Mouse (Mus musculus): ENCODE results near the gene March10.

Gene March10

DNA sequence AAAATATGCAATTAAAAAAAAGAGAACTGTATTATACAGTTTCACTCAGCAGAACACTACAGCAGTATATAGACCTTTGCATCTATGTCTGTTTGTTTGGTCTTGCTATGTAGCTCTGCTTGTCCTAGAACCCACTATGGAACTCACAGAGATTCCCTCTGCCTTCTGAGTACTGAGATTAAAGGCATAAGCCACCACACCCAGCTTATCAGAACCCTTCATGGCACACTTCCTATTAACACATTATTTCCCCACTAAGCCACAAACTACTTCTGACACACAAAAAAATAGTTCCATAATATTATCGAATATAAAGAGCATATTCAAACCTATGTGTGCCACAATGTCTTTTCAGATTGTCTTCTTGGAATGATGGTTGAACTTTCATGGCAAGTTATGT is 42.5 kb downstream of the March10 start:
- intact Hi-C loops (cut with DNase I) = no loop called here

DNA sequence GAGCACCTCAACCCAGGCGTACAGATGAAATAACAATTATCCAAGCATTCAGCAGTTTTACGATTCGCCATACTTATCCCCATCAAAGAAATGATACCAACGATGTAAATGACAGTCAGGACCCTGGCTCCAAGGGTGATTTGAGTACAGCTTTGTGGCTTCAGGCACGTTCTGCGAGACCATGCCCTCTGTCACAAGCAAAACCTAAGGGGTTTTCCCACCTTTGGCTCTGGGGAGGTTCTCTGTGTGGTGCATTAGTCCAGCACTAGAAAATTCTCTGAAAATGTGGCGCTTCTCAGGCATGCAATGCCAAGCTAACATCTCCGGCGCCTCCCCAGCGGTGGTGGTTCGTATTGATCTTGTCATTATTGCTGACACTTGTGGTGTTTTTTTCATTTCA is 47.1 kb downstream of the March10 start:
- intact Hi-C loops (cut with DNase I) = no loop called here

DNA sequence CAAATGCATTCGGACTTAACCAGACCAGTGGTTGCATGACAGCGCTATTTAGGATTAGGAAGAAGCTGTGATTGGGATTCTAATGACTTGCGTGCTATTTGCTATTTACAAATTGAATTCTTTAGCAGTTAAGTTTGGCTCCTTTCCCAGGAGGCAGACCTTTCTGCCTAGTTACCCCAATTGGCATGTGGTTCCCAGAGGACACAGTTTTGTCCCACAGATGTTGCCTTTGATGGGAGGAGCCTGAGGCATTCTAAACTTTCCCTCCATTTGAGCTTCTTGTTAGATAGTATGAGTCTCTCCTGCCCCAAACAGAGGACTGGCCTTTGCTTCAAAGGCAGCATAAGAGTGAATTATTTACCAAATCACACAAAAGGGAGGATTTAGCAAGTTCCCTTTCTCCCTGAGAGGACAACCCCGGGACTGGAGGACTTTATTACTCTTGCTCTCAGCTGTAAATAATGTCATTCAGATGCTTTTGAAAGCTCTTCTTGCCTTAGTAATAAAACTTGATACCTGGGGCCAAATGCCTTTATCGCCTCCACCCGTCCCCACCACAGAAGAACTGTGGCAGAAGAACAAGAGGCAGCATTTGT is 48.6 kb downstream of the March10 start:
- intact Hi-C loops (cut with DNase I) = no loop called here

DNA sequence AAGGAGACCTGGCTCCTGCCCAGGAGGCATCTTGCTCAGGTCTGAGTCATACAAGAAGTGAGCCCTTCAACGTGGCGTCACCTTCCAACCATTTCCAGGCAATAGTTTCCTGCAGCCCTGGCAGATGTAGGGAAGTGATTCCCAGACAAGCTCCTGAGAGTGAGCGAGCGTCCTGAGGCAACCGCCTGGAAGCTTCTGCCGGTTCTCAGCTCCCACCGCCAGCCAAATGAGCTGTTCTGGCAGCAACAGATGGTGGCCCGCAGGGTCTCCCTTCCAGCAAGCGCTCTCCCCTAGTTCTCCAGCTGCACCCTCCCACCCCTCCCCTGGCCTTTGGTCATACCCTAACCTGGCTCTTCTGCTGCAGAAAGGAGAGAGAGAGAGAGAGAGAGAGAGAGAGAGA is 54.2 kb downstream of the March10 start:
- intact Hi-C loops (cut with DNase I) = no loop called here

DNA sequence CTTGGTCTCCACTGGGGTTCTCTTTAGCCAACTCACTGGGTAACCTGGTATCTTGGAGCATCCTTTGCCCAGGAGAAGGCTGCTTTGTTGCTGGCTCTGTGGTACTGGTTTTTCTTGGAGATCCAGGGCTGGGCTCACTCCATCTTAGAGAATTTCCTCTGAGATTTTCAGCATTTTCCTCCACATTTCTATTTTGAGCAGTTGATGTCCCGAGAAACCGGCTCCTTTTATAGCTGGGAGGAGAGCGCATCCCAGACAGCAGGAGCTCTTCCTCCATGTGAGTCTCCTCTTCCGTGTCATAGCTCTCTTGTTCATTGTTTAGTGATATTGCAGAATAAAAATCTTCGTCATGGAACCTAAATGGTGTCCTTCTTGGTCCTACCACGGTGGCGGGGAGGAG is 66.2 kb downstream of the March10 start:
- intact Hi-C loops (cut with DNase I) = no loop called here

DNA sequence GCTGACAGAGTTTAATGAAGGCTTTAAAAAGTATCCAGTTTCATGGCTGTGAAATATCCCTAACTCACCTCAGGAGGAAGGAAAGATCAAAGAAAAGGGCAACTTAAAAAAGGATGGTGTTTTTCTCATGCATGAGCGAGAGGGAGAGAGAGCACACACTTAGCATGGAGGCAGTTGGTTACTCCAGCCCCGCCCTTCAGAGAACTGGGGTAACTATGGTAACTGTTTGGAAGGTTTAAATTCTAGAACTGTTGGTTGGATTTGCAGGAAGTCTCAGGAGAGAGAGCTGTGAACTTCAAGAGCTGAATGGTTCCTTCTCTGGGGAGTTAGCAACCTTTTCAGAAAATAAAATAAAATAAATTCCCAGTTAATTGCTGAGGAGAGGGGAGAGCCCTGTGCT is 67.9 kb downstream of the March10 start:
- intact Hi-C loops (cut with DNase I) = no loop called here

DNA sequence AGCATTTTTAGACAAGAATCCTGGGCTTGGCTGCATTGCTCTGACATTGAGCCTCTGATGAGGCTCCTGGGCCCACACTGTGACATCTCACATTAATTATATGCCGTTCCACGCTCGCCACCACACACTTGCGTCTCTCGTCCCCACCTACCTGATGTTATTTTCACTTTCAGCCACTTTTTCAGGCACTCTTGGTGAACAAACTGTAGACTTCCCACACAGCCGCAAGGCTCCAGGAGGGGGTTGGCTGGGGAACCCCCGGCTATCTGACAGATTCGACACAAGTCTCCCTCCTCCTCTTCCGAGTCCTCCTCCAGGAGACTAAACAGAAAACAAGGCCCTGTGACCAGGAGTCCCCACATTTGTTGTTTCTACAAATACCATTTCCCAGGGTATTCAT is 71.3 kb downstream of the March10 start:
- intact Hi-C loops (cut with DNase I) = no loop called here

DNA sequence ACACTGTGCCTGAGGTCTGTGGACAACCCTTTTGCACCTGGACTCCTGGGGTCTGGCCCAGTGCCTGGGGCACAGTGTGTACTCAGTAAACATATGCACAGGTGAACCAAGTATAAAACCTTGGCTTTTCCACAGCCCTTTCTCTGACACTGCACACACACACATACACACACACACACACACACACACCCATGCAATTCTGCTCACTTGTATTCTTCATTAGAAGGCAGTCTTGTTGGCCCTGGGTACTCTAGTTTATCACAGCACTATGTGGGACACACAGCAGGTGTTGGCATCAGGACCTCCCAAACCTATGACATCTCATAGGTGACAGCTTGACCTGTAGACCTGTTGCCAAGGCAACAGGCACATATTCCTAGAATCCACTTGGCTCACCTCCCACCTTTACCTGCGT is 80.7 kb downstream of the March10 start:
- intact Hi-C loops (cut with DNase I) = no loop called here

DNA sequence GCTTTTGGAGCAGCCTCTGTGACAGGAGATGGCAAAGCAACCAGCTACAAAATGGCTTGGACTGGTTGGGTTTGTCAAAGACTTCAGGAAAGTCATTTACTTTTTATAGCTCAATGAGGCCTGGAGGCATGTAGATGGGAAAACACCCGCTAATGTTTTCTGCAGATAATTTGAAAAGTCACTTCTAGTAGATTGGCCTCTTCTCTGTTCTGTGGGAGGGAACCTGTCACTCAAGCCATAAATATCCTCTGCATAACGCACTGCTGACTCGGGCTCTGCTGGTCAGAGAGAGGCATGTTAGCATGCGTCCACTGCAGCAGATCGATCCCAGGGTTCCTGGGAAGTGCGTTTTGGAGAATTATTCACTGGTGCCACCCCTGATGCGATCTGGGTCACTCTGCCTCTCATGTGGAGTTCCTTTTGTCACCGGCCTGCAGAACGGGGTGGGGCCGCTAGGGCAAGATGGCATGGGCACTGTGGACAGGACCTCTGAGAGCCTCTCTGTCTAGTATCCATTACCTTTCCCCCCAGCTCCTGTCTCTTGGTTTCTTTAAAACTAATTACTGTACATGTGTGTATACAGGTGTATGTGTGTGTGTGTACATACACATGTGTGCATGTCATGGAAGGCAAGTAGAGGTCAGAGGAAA is 81.9 kb downstream of the March10 start:
- intact Hi-C loops (cut with DNase I) = no loop called here

DNA sequence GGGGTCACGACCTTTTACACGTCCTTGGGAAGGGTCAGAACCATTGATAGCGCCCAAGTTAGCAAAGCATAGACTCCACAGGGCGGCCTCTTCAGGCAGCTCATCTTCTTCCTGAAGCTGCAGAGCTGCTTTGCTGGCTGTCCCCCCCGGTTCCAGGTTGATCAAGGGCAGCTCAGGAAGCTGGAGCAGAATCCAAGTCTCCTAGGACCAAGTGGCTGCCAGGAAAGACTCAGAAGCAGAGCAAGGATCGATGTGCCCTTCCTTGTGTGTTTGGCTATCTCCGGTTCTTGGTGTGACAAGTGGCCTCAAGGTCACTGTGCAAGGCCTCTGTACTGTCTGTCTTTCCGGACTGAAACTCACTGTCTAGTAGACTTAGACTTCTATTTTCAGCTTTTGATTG is 82.7 kb downstream of the March10 start:
- intact Hi-C loops (cut with DNase I) = no loop called here

DNA sequence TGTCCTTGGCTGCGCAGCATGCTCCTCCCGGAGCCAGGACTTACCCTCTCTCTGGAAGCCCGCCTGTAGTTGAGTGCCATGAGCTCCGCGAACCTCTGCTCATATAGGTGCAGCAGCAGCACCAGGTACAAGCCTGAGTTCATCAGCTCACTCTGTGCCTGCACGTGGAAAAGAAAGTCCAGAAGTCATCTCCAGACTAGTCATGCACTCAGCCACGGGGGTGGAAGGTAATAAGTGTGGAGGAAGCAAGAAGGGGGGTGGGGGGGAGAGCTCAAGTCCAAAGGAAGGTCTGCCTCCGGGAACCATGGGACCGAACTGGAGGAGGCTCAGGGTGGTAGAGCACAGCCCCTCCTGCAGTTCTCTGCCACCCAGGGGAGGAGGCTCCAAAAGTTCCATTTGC is 84.7 kb downstream of the March10 start:
- intact Hi-C loops (cut with DNase I) = no loop called here

DNA sequence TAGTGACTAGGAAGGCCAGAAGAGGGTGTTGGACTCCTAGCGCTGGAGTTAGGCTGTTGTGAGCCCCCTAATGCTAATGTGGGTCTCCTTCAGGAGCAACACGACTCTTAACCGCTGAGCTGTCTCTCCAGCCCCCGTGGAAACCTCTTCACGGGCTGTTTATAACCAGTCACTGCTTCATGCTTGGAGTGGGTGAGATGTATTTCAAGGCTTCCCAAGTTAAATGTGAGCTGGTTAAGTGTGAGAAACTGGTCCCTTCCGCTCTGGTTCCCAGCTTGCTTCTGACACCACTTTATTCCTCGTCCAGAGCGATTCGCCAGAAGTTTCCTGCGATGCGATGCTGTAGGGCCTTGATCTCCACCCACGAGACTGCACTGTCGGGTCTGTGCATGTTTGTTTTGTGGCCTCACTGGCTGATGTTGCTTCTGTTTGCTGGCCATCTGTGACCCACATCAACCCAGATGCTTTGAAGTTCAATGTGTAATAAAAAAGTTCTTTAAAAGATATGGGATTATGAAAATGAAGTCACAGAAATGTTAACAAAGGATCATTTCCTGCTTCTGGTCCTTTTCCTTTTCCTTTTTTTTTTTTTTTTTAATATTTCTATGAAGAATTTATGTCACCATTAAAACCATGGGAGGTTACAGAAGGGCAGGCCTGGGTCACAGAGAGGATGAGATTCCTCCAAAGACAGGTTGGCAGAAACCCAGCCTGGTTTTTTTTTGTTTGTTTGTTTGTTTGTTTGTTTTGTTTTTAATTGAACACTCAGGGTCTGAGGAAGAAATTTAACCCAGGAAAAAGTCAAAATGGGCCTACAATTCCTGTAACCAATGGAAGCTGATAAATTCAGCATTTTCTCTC is 86.8 kb downstream of the March10 start:
- intact Hi-C loops (cut with DNase I) = no loop called here

DNA sequence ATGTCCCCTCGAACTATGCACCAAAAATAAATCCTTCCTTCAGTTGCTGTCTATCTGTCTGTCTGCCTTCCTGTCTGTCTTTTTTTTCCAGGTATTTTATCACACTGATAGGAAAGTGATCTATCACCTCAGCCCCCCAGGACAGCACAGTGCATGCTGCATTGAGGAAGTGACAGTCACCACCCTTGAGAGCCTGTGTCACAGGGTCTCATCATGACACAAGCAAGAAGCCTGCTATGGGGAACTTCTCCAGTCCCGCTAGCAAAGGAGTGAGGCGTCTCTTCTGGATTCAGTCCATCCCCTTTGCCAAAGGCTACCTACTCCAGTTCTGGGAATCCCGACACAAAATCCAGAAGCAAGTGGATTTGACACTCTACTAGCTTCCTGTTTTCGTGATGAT is 87.7 kb downstream of the March10 start:
- intact Hi-C loops (cut with DNase I) = no loop called here

DNA sequence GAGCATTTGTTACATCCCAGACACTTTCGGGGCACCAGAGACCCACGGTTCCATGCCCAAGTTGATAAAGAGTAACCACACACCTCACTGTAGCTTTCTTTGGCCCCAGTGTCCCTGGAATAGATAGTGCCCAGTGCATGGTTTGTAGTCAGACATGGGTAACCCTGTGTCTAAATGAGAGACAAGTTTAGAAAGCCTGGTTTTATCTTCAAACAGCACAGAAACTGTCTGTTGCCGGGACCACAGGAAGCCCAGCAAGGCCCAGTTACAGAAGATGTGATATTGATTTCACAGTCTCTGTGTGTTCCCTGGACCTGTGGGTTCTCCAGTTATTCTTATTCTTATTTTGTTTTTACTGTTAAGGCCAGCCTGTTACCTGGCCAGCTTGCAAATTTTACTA is 89.4 kb downstream of the March10 start:
- intact Hi-C loops (cut with DNase I) = no loop called here

DNA sequence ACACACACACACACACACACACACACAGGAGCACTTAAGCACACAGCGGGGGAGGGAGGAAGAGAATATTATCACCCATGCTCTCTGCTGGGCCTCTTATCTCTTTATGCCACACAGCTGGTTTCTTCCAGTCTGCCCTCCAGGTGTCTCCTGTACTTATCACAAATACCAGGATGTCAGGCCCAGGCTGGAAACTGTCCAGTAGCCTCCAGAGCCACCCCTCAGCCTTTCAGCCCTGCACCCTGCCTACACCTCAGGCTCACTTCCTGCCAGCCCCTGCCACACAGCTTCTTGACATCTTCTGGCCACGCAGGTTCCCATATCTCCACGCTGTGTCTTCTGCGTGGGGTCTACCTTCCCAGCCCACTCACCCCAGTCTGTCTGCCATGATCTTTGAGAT is 90.5 kb downstream of the March10 start:
- intact Hi-C loops (cut with DNase I) = no loop called here

DNA sequence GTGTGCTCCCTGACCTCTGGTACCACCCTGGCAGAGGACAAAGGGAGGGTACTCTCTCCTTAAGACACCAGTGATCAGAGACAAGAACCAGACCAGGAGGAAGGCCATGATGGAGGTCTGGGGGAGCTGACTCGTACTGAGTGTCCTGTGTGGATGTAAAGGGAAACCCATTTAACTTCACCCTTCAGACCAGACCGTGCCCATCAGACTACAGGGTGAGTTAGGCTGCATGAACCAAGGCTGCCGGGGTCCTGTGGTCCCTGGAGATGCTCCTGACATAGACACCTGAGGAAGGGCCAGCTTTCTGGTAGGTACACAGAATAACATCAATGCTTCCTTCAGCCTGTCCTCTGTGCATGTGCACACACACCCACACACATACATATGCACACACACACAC is 90.9 kb downstream of the March10 start:
- intact Hi-C loops (cut with DNase I) = no loop called here

DNA sequence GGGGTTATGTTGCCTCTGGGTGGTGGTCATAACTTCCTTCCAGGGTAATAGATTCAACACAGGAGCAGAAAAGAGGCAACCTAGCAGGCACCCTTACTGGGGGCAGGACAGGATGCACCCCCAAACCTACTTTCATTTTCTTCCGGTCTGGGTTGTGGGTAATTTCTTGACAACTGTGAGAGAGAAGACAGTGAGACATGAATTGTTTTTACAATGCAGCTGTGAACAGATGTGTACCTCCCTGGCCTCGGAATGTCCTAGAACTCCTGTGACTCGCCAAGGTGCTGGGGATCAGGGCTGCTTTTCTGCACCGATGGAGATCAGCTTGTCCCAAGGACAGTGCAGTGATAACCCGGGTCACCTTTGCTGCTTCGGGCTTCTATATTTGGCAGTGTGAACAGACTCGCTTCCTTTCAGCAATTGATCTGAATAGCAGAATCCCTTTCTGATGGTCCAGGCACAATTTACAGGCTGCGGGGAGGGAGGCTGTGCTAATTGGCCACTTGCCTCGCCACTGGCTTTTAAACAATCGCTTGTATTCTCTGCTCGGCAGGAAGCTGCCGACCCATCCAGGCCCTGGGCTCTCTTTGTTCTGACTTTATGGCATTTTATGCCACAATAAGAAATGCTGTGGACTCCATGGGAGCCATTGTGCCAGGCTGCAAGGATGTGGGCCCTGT is 92.0 kb downstream of the March10 start:
- intact Hi-C loops (cut with DNase I) = loop anchor here (5.0 kb wide), 1 partner anchor 548 kb away; no protein-coding TSS in a partner anchor

DNA sequence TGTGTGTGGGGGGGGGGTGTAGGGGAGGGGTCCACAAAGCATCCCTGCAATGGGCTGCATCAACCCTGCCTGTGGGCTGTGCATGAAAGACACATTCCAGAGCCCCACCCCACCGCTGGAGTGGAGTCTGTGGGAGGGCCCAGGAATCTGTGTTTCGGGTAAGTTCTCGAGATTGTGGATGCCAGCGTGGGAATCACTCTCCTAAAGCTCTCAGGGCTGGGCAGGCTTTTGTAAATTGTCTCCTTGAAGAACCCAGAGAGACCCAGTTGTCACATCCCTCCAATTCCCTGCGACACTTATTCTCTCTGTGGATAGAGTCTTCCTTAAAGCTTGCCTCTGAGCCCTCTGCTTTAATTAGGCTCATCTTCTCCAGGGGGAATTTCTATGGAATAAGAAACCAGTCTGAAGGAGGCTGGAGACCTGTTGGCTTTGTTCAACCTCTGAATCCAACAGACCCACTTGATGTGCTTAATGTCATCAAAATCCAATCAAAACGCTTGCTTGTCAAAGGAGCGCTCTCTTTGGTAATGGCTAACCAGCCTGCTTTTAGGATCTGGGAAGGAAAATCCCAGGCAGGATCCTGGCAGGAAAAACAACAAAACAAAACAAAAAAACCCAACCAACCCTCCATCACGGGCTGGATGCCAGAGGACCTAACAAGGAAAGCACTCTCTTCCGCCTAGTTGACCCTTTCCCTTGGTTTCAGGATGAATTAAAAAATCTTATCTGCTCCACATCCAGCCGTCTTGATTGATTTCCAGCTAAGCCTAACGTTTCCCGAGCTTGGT is 92.7 kb downstream of the March10 start:
- intact Hi-C loops (cut with DNase I) = loop anchor here (1.0 to 5.0 kb wide), 2 partner anchors 229 to 549 kb away; no protein-coding TSS in a partner anchor

DNA sequence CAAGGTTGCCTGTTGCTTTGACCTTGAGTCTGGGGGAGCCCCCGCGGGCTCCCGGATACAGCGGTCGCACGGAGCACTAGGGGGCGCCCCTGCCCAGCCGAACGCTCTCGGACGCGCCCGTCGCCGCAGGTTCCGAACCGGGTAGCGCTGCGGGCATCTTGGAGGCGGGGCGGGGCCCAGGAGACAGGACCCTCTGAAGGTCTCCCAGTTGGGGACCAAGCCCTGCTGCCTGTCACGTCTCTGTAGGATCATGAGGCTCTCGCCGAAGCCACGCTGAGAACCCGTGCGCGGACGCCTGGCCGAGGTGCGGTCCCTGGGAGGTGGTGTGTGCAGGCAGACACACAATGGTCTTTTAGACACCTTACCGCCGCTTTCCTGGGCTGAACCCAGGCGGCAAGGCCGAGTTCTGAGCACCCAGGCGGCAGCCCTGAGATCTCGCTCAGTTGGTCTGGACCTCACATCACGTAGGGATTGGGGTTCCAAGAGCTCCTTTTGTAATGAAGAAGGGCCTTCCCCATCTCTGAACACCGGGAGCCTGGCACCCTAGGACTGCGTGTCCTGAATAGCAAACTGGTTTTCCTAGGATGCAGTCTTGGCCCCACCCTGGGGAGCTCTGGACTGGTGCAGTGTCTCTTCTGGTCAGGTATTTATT is 93.5 kb downstream of the March10 start:
- intact Hi-C loops (cut with DNase I) = loop anchor here (1.0 to 5.0 kb wide), 2 partner anchors 229 to 549 kb away; no protein-coding TSS in a partner anchor

DNA sequence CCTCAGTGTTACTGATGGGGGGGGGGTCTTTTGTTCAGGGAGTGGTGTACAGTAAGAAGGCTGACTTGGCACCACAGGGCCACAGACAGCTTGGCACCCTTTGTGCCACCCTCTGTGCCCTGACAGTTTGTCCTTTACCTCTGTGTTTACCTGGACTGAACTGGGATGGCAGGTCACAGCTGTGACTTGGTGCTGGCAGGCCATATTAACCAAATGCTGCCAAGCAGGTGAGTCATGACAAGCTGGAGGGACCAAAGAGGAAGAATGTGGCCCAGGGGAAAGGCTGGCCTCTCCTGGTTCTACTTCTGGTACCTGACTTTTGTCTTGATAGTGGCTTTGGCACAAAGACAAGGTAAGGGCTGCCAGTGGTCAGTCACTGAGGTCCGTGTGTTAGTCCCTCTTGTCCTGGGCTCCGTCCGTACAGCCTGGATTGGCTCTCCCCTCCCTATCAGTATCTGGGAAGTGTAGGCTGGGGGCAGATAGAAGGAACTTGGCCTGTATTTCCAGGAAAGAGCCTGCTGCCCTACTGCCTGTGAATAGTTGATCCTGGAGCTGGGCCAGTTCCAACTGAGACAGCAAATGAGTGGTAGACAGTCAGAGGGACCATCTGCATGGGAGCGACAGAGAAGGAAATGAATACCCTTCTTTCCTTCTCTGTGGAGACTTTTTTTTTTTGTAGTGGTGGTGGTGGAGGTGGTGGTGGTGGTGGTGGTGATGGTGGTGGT is 94.3 kb downstream of the March10 start:
- intact Hi-C loops (cut with DNase I) = loop anchor here (5.0 kb wide), 1 partner anchor 550 kb away; no protein-coding TSS in a partner anchor

All from adrenal gland (tissue).